In the genomic region with DNA sequence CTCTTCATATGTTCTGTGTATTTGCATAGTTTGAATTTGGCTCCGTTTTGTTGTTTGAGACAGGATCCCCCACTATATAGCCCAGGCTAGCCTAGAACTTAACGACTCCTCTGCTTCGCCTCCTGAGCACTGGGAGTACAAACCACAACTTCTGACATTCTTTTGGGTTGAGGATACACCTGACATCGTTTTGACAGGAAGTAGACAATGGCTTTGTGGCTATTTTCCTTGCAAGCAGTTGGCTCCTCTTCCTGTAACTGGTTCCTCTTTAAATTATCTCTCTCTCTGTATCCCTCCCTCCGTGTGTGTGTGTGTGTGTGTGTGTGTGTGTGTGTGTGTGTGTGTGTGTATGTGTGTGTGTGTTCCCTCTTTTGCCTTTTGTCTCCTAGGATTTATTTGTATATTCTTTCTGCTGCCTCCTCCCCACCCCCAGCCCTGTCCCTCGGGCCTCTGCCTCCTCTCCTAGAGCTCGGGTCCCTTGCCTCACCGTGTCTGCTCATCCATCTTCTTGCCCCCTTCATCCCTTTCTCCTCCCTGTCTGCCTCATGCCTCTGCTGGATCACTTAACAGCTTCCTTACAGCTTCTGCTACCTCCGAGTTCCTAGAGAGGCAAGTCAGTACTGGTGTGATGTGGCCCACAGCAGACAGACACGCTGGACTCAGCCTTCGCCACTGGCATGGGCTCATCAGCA, we compare ENCODE assay signal across 10 mouse cellular contexts. TPM values are rescaled to one million over a fixed set of nuclear protein-coding genes. Genes with fewer than 3 reads are reported as not detected.
A peak's percentile ranks its signal among the peaks of the same experiment; 100 is the strongest.
DNase-seq lines count a peak whose midpoint lies in the region; ATAC-seq and TF ChIP-seq lines count a peak whose summit lies in the region.
"Had no signal": no experiment of that assay in that cellular context is flagged by ENCODE, and none has a peak within 500 bp of the region (broad histone marks: within the 10 kb centered on the region; RNA-seq: fewer than 3 reads in every experiment).

No protein-coding gene starts in this region.

- intact Hi-C loops in heart, postnatal 10 days (cut with DNase I) = no loop called here
- intact Hi-C loops in heart, postnatal 25 days (cut with DNase I) = no loop called here

- 53% methylated on average over 11 of the region's 11 CpGs for WGBS in heart, postnatal 0 days
- 49% methylated on average over 11 of the region's 11 CpGs for WGBS in hindbrain, embryonic 13.5 days
- WGBS in midbrain, embryonic 12.5 days = 55% methylated on average over 10 of the region's 11 CpGs

- TF ChIP-seq EP300 in heart, postnatal 0 days (IDR thresholded peaks at IDR 0.05; ENCODE audit: low read depth) = no peak

- H3K9me3 ChIP-seq in heart, postnatal 0 days (replicated peaks; ENCODE audit: control insufficient read depth, low read length) = no peaks in the 10 kb centered on the region
- H3K9me3 ChIP-seq in G1E (replicated peaks) = no peaks in the 10 kb centered on the region
- no peaks in the 10 kb centered on the region for H3K9me3 ChIP-seq in hindbrain, embryonic 13.5 days
- no peaks in the 10 kb centered on the region for H3K9me3 ChIP-seq in midbrain, embryonic 12.5 days

- H3K9ac ChIP-seq in heart, postnatal 0 days (replicated peaks; ENCODE audit: low read depth, low read length) = no peak overlapping the region
- H3K9ac ChIP-seq in hindbrain, embryonic 13.5 days = no peak overlapping the region
- no peak overlapping the region for H3K9ac ChIP-seq in midbrain, embryonic 12.5 days (replicated peaks)

- H3K27ac ChIP-seq in heart, postnatal 0 days (ENCODE audit: low read depth) = peak overlapping the region; percentile 69; the same call in 1 of the 2 replicates
- H3K27ac ChIP-seq in hindbrain, embryonic 13.5 days = 0 out of 2 replicates have a peak overlapping the region, but pooled peaks have one; percentile 41
- peak overlapping the region; percentile 39; the same call in 1 of the 2 replicates for H3K27ac ChIP-seq in midbrain, embryonic 12.5 days (replicated peaks)

- no peak for DNase-seq in heart, postnatal 0 days (ENCODE audit: low spot score)
- no peak for DNase-seq in heart, postnatal 10 days
- DNase-seq in G1E (ENCODE audit: low spot score) = no peak
- DNase-seq in retina, postnatal 1 day = no peak
- DNase-seq in adrenal gland, adult 2 months = no peak
- DNase-seq in heart, postnatal 25 days (ENCODE audit: low spot score) = no peak
- DNase-seq: right cerebral cortex, postnatal 4 days had no signal

- no peaks in the 10 kb centered on the region for H3K36me3 ChIP-seq in heart, postnatal 0 days (replicated peaks; ENCODE audit: control insufficient read depth, insufficient read depth, low read length)
- peaks cover 33% of the 10 kb centered on the region for H3K36me3 ChIP-seq in G1E (replicated peaks)
- H3K36me3 ChIP-seq in hindbrain, embryonic 13.5 days = no peaks in the 10 kb centered on the region
- H3K36me3 ChIP-seq in midbrain, embryonic 12.5 days = no peaks in the 10 kb centered on the region

- no peak for TF ChIP-seq CTCF in heart, postnatal 0 days (IDR thresholded peaks at IDR 0.05; ENCODE audit: low read depth)
- no peak for TF ChIP-seq CTCF in G1E (IDR thresholded peaks at IDR 0.05; ENCODE audit: low read depth, low read length)

- H3K4me1 ChIP-seq in heart, postnatal 0 days (ENCODE audit: control insufficient read depth, insufficient read depth) = peaks cover 11% of the 10 kb centered on the region
- H3K4me1 ChIP-seq in G1E (ENCODE audit: insufficient read depth, low read depth, low read length) = peaks cover 6% of the 10 kb centered on the region; the same call in 1 of the 2 replicates
- peaks cover 43% of the 10 kb centered on the region for H3K4me1 ChIP-seq in hindbrain, embryonic 13.5 days (replicated peaks)
- H3K4me1 ChIP-seq in midbrain, embryonic 12.5 days = peaks cover 45% of the 10 kb centered on the region

- no peak for ATAC-seq in heart, postnatal 0 days (ENCODE audit: insufficient read depth, low read depth)
- peak; percentile 22; the same call in 1 of the 2 replicates for ATAC-seq in G1E (ENCODE audit: extremely low read depth, insufficient number of reproducible peaks, low FRiP score, poor library complexity, severe bottlenecking)
- no peak for ATAC-seq in hindbrain, embryonic 13.5 days (ENCODE audit: low FRiP score)
- no peak for ATAC-seq in midbrain, embryonic 12.5 days (ENCODE audit: low FRiP score, low read depth)

- H3K4me2 ChIP-seq in heart, postnatal 0 days (ENCODE audit: low read depth, low read length) = no peak overlapping the region
- H3K4me2 ChIP-seq in hindbrain, embryonic 13.5 days = no peak overlapping the region
- H3K4me2 ChIP-seq in midbrain, embryonic 12.5 days (replicated peaks) = no peak overlapping the region

- no peak overlapping the region for H3K4me3 ChIP-seq in heart, postnatal 0 days (ENCODE audit: low read depth, low read length)
- no peak overlapping the region for H3K4me3 ChIP-seq in G1E (ENCODE audit: low read depth, low read length)
- no peak overlapping the region for H3K4me3 ChIP-seq in hindbrain, embryonic 13.5 days
- no peak overlapping the region for H3K4me3 ChIP-seq in midbrain, embryonic 12.5 days

- no peaks in the 10 kb centered on the region for H3K27me3 ChIP-seq in heart, postnatal 0 days (ENCODE audit: control insufficient read depth, insufficient read depth, low read length)
- no peaks in the 10 kb centered on the region for H3K27me3 ChIP-seq in G1E (ENCODE audit: insufficient read depth, low read length)
- no peaks in the 10 kb centered on the region for H3K27me3 ChIP-seq in hindbrain, embryonic 13.5 days
- H3K27me3 ChIP-seq in midbrain, embryonic 12.5 days = peaks cover 17% of the 10 kb centered on the region
- H3K27me3 ChIP-seq: Patski had no signal

RNA-seq across cellular contexts. Expression of a gene that starts 53.5 kb away (rescaled TPM):
- 27.3 and 27.6 TPM in 2 replicates for total RNA-seq in heart, postnatal 0 days (2014; rRNA removed; ENCODE audit: low replicate concordance)
- 27.1 and 30.8 TPM in 2 replicates for polyA plus RNA-seq in heart, postnatal 0 days (2015; fragmentation: Nextera tagmentation; extraction: Ambion mirVana)
- 10 to 100 TPM; 16.6 to 17.0 TPM for total RNA-seq in heart, postnatal 10 days (2021)
- total RNA-seq in G1E (2014; fragmentation: Nextera tagmentation) (29.9 and 44.2 TPM in 2 replicates), G1E (2017) (9.2 and 9.4 TPM in 2 replicates)
- polyA plus RNA-seq in G1E (2012) = 3.5 and 6.2 TPM in 2 replicates
- 34.1 and 39.7 TPM in 2 replicates for polyA plus RNA-seq in hindbrain, embryonic 13.5 days (2015; fragmentation: Nextera tagmentation; extraction: Ambion mirVana)
- polyA plus RNA-seq in midbrain, embryonic 12.5 days (2016; fragmentation: Nextera tagmentation; extraction: Ambion mirVana) = 31.0 and 33.8 TPM in 2 replicates
- total RNA-seq in adrenal gland, adult 2 months (2021) = 10 to 100 TPM; 37.3 to 39.7 TPM
- 16.1 and 16.4 TPM in 2 replicates for polyA plus RNA-seq in adrenal gland, adult 2 months (2012; rRNA removed)
- 10 to 100 TPM in 1 of 2 experiments, 1 to 10 TPM in 1; 9.9 to 15.9 TPM for total RNA-seq in heart, postnatal 25 days (2021)
